Mouse (Mus musculus) embryonic facial prominence, embryonic 14.5 days (tissue): ENCODE measurements around the gene Zbed4. TPM values are rescaled to one million over a fixed set of nuclear protein-coding genes. Genes with fewer than 3 reads are reported as not detected.
"Not testable (repeated sequence)": the region's sequence is repeated elsewhere in the genome, so short reads cannot be mapped to it uniquely, and the experiment has no call there.

Experiments used
- ATAC-seq: fragments of 200-750 bp; cut with Nextera tagmentation; 2 replicates; pipeline ENCODE4 v1.8.0; 2017; ENCODE audit warnings: low read depth, moderate number of reproducible peaks, moderate TSS enrichment
- DNase-seq: peaks from one replicate; pipeline ENCODE4 v3.0.0-alpha.2; 2015; ENCODE audit warnings: low spot score
- H3K27ac ChIP-seq: fragments of 300-500 bp; sonication (generic); replicated peaks from 2 replicates; pipeline ENCODE4 v1.5.1; 2014; ENCODE audit warnings: low read depth, mild to moderate bottlenecking, low read length, moderate library complexity
- H3K27me3 ChIP-seq: fragments of 300-500 bp; sonication (generic); replicated peaks from 2 replicates; pipeline ENCODE4 v1.6.1; 2014; ENCODE audit warnings: low read length; ENCODE audit not compliant: control insufficient read depth, insufficient read depth
- H3K36me3 ChIP-seq: fragments of 300-500 bp; sonication (generic); 2 replicates; pipeline ENCODE4 v1.6.1; 2014; ENCODE audit warnings: low read length, mixed read lengths; ENCODE audit not compliant: control insufficient read depth, insufficient read depth
- H3K4me1 ChIP-seq: fragments of 300-500 bp; sonication (generic); 2 replicates; pipeline ENCODE4 v1.6.1; 2014; ENCODE audit warnings: antibody characterized with exemption, low read length; ENCODE audit not compliant: control insufficient read depth, insufficient read depth
- H3K4me2 ChIP-seq: fragments of 300-500 bp; sonication (generic); 2 replicates; pipeline ENCODE4 v1.6.1; 2014; ENCODE audit warnings: low read depth, mild to moderate bottlenecking, low read length, moderate library complexity, mixed read lengths
- H3K4me3 ChIP-seq: fragments of 300-500 bp; sonication (generic); 2 replicates; pipeline ENCODE4 v1.5.1; 2014; ENCODE audit warnings: low read depth, mild to moderate bottlenecking, low read length
- H3K9ac ChIP-seq: fragments of 300-500 bp; sonication (generic); 2 replicates; pipeline ENCODE4 v1.6.1; 2014; ENCODE audit warnings: low read depth, mild to moderate bottlenecking, low read length, moderate library complexity, mixed read lengths
- H3K9me3 ChIP-seq: fragments of 300-500 bp; sonication (generic); 2 replicates; pipeline ENCODE4 v1.6.1; 2016; ENCODE audit warnings: low read length; ENCODE audit not compliant: control insufficient read depth
- WGBS: fragments of 180-500 bp; shearing (Covaris S2); extraction: QIAGEN DNeasy Blood & Tissue Kit; methylation state at CpG from one replicate; pipeline ENCODE4 v1.1.7; 2014; 5-methylcytosine and 5-hydroxymethylcytosine counted together
- polyA plus RNA-seq: library from polyadenylated mRNA; unstranded; fragments of >200 nt; fragmentation: Nextera tagmentation; extraction: Ambion mirVana; gene quantifications from 2 replicates; pipeline ENCODE4 v1.2.1, GENCODE M21; 2014

Gene Zbed4
- polyA plus RNA-seq, 1 experiment from 2014 or later = 14.9 TPM

GRCm38 (mm10) chr15:88808121-88808520 is 56.7 kb downstream of the Zbed4 start:
- WGBS = 87% methylated on average over 8 of the region's 8 CpGs
- DNase-seq (no peak), ATAC-seq (no peak)
- H3K9me3 ChIP-seq = no peaks in the 10 kb centered on the region
- H3K4me3 ChIP-seq = no peak overlapping the region
- no peak overlapping the region for H3K27ac ChIP-seq
- no peak overlapping the region for H3K4me2 ChIP-seq
- H3K36me3 ChIP-seq = peaks cover 59% of the 10 kb centered on the region
- H3K9ac ChIP-seq = no peak overlapping the region
- no peaks in the 10 kb centered on the region for H3K27me3 ChIP-seq
- H3K4me1 ChIP-seq = no peaks in the 10 kb centered on the region

- Histone ChIP-seq H3K27me3 (no peaks in the 10 kb centered on the region), H3K4me1 (no peaks in the 10 kb centered on the region), H3K4me3 (no peak overlapping the region), H3K9ac (no peak overlapping the region), H3K4me2 (no peak overlapping the region), H3K27ac (no peak overlapping the region), H3K9me3 (no peaks in the 10 kb centered on the region), H3K36me3 (peaks cover 63% of the 10 kb centered on the region)
- DNase-seq (no peak), ATAC-seq (no peak)
- 87% methylated on average over 2 of the region's 2 CpGs for WGBS
Observed at GRCm38 (mm10) chr15:88810369-88810768, 58.9 kb downstream of the Zbed4 start.

- Histone ChIP-seq H3K27me3 (no peaks in the 10 kb centered on the region), H3K4me3 (no peak overlapping the region), H3K9me3 (no peaks in the 10 kb centered on the region), H3K4me2 (no peak overlapping the region), H3K27ac (no peak overlapping the region), H3K36me3 (peaks cover 53% of the 10 kb centered on the region), H3K4me1 (peaks cover under 1% of the 10 kb centered on the region; the same call in 1 of the 2 replicates), H3K9ac (no peak overlapping the region)
- WGBS = 90% methylated on average over 3 of the region's 3 CpGs
- DNase-seq = no peak
- ATAC-seq = no peak
Observed at GRCm38 (mm10) chr15:88813262-88813661, 61.8 kb downstream of the Zbed4 start.

- not testable (repeated sequence) for H3K9me3 ChIP-seq, DNase-seq, ATAC-seq, H3K4me1 ChIP-seq, H3K4me3 ChIP-seq, H3K27me3 ChIP-seq, H3K27ac ChIP-seq, H3K9ac ChIP-seq, H3K4me2 ChIP-seq
- peaks cover 53% of the 10 kb centered on the region for H3K36me3 ChIP-seq
- WGBS = 91% methylated on average over 2 of the region's 2 CpGs
Observed at GRCm38 (mm10) chr15:88813873-88814272, 62.4 kb downstream of the Zbed4 start.

- Histone ChIP-seq H3K4me3 (no peak overlapping the region), H3K9ac (no peak overlapping the region), H3K36me3 (peaks cover 53% of the 10 kb centered on the region), H3K27ac (no peak overlapping the region), H3K9me3 (no peaks in the 10 kb centered on the region), H3K27me3 (no peaks in the 10 kb centered on the region), H3K4me2 (no peak overlapping the region), H3K4me1 (peaks cover 4% of the 10 kb centered on the region; the same call in 1 of the 2 replicates)
- DNase-seq = no peak
- WGBS = 92% methylated on average over 11 of the region's 11 CpGs
- no peak for ATAC-seq
Observed at GRCm38 (mm10) chr15:88814411-88815047, 63.1 kb downstream of the Zbed4 start.

- peaks cover 7% of the 10 kb centered on the region for H3K4me1 ChIP-seq
- no peak overlapping the region for H3K9ac ChIP-seq
- H3K27ac ChIP-seq = no peak overlapping the region
- DNase-seq (no peak), ATAC-seq (no peak)
- H3K4me2 ChIP-seq = no peak overlapping the region
- H3K9me3 ChIP-seq = no peaks in the 10 kb centered on the region
- peaks cover 52% of the 10 kb centered on the region for H3K36me3 ChIP-seq
- H3K27me3 ChIP-seq = no peaks in the 10 kb centered on the region
- H3K4me3 ChIP-seq = no peak overlapping the region
- 93% methylated on average over 6 of the region's 6 CpGs for WGBS
Observed at GRCm38 (mm10) chr15:88815196-88815700, 63.8 kb downstream of the Zbed4 start.

- DNase-seq (peak; percentile 100), ATAC-seq (peak; percentile 99)
- Histone ChIP-seq H3K9ac (peak within 1 kb of the TSS; percentile 89), H3K4me1 (peaks cover 13% of the 10 kb centered on the region), H3K27ac (peak within 1 kb of the TSS; percentile 71), H3K9me3 (no peaks in the 10 kb centered on the region), H3K4me3 (peak within 1 kb of the TSS; percentile 94), H3K4me2 (peak within 1 kb of the TSS; percentile 82), H3K27me3 (no peaks in the 10 kb centered on the region), H3K36me3 (peaks cover 45% of the 10 kb centered on the region)
- under 1% methylated on average over 66 of the region's 88 CpGs for WGBS
Observed at GRCm38 (mm10) chr15:88819026-88819905, 67.8 kb downstream of the Zbed4 start, which contains the start of the genes Alg12 and Creld2. Gene Alg12, minus strand, starts transcription at chr15:88819318. Gene Creld2, plus strand, starts transcription at chr15:88819646.

- Histone ChIP-seq H3K9me3 (no peaks in the 10 kb centered on the region), H3K4me3 (peak overlapping the region; percentile 94), H3K36me3 (peaks cover 45% of the 10 kb centered on the region), H3K27ac (no peak overlapping the region), H3K27me3 (no peaks in the 10 kb centered on the region), H3K4me1 (peaks cover 13% of the 10 kb centered on the region), H3K4me2 (peak overlapping the region; percentile 82), H3K9ac (peak overlapping the region; percentile 89)
- DNase-seq (no peak), ATAC-seq (no peak)
- 1% methylated on average over 22 of the region's 23 CpGs for WGBS
Observed at GRCm38 (mm10) chr15:88819906-88820303, 68.4 kb downstream of the Zbed4 start.
